Mouse (Mus musculus) forebrain, embryonic 16.5 days (tissue): Measurements from ENCODE around the gene Skor1. TPM values are rescaled to one million over a fixed set of nuclear protein-coding genes. Genes with fewer than 3 reads are reported as not detected.

ENCODE experiments used
- ATAC-seq: fragments of 200-750 bp; cut with Nextera tagmentation; 2 replicates; pipeline ENCODE4 v1.8.0; 2017; ENCODE audit warnings: mild to moderate bottlenecking, moderate library complexity
- H3K27ac ChIP-seq: fragments of 300-500 bp; sonication (generic); 2 replicates; pipeline ENCODE4 v1.5.1; 2014; ENCODE audit warnings: low read length, control low read depth
- H3K27me3 ChIP-seq: fragments of 300-500 bp; sonication (generic); replicated peaks from 2 replicates; pipeline ENCODE4 v1.6.1; 2014; ENCODE audit warnings: low read length; ENCODE audit not compliant: control insufficient read depth, insufficient read depth
- H3K36me3 ChIP-seq: fragments of 300-500 bp; sonication (generic); 2 replicates; pipeline ENCODE4 v1.6.1; 2014; ENCODE audit not compliant: control insufficient read depth, insufficient read depth
- H3K4me1 ChIP-seq: fragments of 300-500 bp; sonication (generic); replicated peaks from 2 replicates; pipeline ENCODE4 v1.6.1; 2014; ENCODE audit warnings: low read length; ENCODE audit not compliant: control insufficient read depth, insufficient read depth
- H3K4me2 ChIP-seq: fragments of 300-500 bp; sonication (generic); 2 replicates; pipeline ENCODE4 v1.6.1; 2014; ENCODE audit warnings: mild to moderate bottlenecking, low read length, control low read depth
- H3K4me3 ChIP-seq: fragments of 300-500 bp; sonication (generic); replicated peaks from 2 replicates; pipeline ENCODE4 v1.5.1; 2014; ENCODE audit warnings: mild to moderate bottlenecking, low read length, control low read depth
- H3K9ac ChIP-seq: fragments of 300-500 bp; sonication (generic); replicated peaks from 2 replicates; pipeline ENCODE4 v1.6.1; 2014; ENCODE audit warnings: low read depth, low read length, control low read depth
- H3K9me3 ChIP-seq: fragments of 300-500 bp; sonication (generic); 2 replicates; pipeline ENCODE4 v1.6.1; 2016; ENCODE audit warnings: low read length; ENCODE audit not compliant: control insufficient read depth
- WGBS: fragments of 180-500 bp; shearing (Covaris S2); extraction: QIAGEN DNeasy Blood & Tissue Kit; methylation state at CpG from one replicate; pipeline ENCODE4 v1.1.7; 2014; 5-methylcytosine and 5-hydroxymethylcytosine counted together
- polyA plus RNA-seq: library from polyadenylated mRNA; unstranded; fragments of >200 nt; fragmentation: Nextera tagmentation; extraction: Ambion mirVana; gene quantifications from 2 replicates; pipeline ENCODE4 v1.2.1, GENCODE M21; 2015

Gene Skor1
- polyA plus RNA-seq, 1 experiment from 2014 or later: 0.32 TPM

GRCm38 (mm10) chr9:63144502-63145248, 4.1 kb downstream of the Skor1 start:
- WGBS: under 1% methylated on average over 77 of the region's 80 CpGs
- Histone ChIP-seq H3K27ac (no peak overlapping the region), H3K36me3 (no peaks in the 10 kb centered on the region), H3K4me2 (no peak overlapping the region), H3K9ac (no peak overlapping the region), H3K9me3 (no peaks in the 10 kb centered on the region), H3K4me3 (0 out of 2 replicates have a peak overlapping the region, but pooled peaks have one; percentile 3), H3K4me1 (peaks cover 40% of the 10 kb centered on the region), H3K27me3 (peaks cover 81% of the 10 kb centered on the region)
- ATAC-seq: no peak

DNA sequence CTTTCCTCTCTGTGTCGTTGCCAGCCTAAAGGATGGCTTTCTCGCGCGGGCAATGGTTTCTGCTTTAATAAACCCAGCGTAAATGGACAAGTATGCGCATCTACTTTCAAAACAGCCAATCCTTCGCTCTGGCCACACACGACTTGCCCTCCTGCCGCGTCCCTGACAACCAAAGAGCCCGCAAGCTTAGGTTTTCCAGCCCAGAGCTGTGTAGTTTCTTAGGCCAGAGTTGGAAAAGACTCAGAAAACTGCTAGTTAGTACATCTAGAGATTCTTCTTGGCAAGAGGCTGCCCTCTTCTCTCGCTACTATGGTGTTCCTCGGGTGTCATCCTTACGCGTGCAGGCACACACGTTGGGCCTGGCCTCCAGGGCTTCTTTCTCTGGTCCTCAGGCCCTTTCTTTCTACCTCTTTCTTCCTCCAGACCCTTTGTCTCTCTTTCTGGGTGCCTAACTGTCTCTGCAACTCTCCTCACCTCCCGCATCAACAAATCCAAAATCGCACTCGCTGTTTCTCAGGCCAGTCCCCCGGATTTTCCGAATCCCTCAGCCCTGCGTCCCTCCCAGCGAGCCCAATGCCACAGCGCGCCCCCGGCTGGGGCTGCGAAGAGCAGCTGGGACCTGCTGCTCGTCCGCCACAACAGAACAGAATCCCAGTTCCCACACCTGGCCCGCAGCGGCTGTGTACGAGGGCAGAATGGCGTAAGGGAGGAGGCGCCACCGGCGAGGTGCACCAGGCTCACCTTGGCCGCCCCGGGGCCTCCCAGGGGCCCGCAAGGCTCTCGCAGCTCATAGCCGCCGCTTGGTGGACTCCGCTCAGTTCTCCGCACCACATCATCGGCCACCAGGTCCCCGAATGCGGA, 4.9 kb downstream of the Skor1 start:
- Histone ChIP-seq H3K36me3 (no peaks in the 10 kb centered on the region), H3K9me3 (no peaks in the 10 kb centered on the region), H3K9ac (no peak overlapping the region), H3K27ac (no peak overlapping the region), H3K27me3 (peaks cover 83% of the 10 kb centered on the region), H3K4me2 (no peak overlapping the region), H3K4me3 (0 out of 2 replicates have a peak overlapping the region, but pooled peaks have one; percentile 3), H3K4me1 (peaks cover 35% of the 10 kb centered on the region)
- no peak for ATAC-seq
- under 1% methylated on average over 47 of the region's 47 CpGs for WGBS

- ATAC-seq: no peak
- Histone ChIP-seq H3K27me3 (peaks cover 83% of the 10 kb centered on the region), H3K4me2 (no peak overlapping the region), H3K36me3 (no peaks in the 10 kb centered on the region), H3K9me3 (no peaks in the 10 kb centered on the region), H3K4me3 (no peak overlapping the region), H3K9ac (no peak overlapping the region), H3K27ac (no peak overlapping the region), H3K4me1 (peaks cover 34% of the 10 kb centered on the region)
- WGBS: under 1% methylated on average over 25 of the region's 25 CpGs
These were observed 5.5 kb downstream of the Skor1 start for GRCm38 (mm10) chr9:63143227-63143626.

DNA sequence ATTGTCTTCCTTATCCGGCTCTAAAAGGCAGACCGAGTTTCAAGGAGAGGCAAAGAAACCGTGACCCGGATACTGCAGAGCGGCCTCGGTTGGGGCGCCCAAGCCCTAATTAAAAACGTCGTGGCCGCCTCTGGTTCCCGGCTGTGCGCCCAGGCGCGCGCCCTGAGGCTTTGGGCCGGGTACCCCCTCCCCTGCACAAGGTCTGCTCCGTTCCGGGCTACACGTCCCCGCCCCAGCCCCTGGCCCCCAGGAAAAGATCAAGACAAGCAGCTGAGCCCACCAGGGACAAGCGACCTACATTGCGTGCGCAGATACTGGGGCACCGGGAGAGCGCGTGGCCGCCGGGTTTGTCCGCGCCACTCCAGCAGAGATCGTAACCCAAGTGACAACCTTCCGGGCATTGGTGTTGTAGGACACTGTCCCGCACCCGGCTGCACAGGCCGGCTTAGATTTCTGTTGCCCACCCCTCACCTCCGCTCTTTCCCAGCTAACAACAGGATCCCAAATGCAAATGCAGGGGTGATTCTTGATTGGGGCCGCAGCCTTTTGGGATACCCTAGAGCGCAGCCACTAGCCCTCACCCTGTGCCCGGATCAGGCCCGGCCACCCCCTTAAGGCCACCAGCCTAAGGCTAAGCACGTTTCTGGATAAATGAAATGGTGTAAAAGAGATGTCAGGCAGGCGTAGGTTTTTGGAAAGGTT, 6.3 kb downstream of the Skor1 start:
- no peak overlapping the region for H3K4me2 ChIP-seq
- H3K27me3 ChIP-seq: peaks cover 82% of the 10 kb centered on the region
- ATAC-seq: no peak
- H3K27ac ChIP-seq: no peak overlapping the region
- peaks cover 34% of the 10 kb centered on the region for H3K4me1 ChIP-seq
- no peak overlapping the region for H3K9ac ChIP-seq
- 0 out of 2 replicates have a peak overlapping the region, but pooled peaks have one; percentile 1 for H3K4me3 ChIP-seq
- H3K36me3 ChIP-seq: no peaks in the 10 kb centered on the region
- WGBS: under 1% methylated on average over 42 of the region's 42 CpGs
- H3K9me3 ChIP-seq: no peaks in the 10 kb centered on the region

DNA sequence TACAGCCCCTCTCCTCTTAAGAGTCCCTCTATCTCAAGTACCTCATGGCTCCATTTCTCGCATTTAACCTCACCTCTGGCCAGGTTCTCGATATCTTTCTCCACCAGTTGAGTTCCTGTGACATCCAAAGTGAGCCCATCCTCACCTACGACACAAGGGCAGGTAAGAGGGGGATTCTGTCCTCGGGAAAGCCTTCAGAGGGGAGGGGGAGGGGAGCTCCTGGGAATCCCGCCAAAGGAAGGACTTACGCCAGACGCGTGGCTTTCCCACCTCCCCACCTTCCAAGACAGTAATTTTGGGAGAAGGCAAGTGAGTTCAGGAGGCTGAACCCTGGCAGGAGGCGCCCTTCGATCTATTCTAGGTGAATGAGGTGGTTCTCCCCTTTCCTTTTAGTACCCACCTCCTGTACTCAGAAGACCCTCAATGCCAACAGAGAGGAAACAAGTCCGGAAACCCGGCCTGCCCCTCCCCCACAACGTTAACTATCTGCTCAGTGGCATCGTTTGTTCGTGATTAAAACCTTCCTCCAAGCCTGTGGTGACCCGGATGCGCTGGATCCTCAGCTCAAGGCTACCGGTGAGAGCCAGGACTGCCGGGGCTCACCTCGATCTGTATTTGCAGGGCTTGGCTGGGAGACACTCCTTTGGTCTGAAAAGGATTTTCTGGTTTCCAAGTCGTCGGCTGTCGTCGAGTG, 7.0 kb downstream of the Skor1 start:
- no peak for ATAC-seq

DNA sequence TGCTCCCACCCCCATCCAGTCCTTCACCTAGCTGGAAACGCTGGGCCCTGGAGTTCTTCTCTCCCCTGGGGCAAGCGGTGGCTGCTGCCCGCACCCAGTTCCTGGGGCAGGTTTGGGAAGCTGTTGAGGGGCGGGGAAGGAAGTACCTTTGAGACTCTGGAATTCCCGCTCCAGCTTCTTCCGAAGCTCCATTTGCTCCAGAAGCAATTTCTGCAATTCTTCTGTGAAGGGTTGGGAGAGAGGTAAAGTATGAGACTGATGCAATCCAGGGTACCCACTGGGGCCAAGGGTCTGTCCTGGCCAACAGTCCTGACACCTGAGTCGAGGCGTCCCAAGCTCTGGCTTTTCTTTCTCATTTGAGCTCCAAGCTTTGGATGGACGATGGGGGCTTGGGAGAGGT, 8.6 kb downstream of the Skor1 start:
- Histone ChIP-seq H3K27me3 (peaks cover 79% of the 10 kb centered on the region), H3K9ac (no peak overlapping the region), H3K9me3 (no peaks in the 10 kb centered on the region), H3K4me3 (no peak overlapping the region), H3K36me3 (no peaks in the 10 kb centered on the region), H3K4me1 (peaks cover 26% of the 10 kb centered on the region), H3K4me2 (no peak overlapping the region), H3K27ac (no peak overlapping the region)
- WGBS: 3% methylated on average over 9 of the region's 9 CpGs
- ATAC-seq: no peak

More for the DNA sequence above, 7.0 kb downstream of the Skor1 start:
- Histone ChIP-seq H3K27me3 (peaks cover 80% of the 10 kb centered on the region), H3K36me3 (no peaks in the 10 kb centered on the region), H3K9me3 (no peaks in the 10 kb centered on the region), H3K4me2 (no peak overlapping the region), H3K27ac (no peak overlapping the region), H3K4me3 (no peak overlapping the region), H3K4me1 (peaks cover 34% of the 10 kb centered on the region), H3K9ac (no peak overlapping the region)
- WGBS: under 1% methylated on average over 24 of the region's 24 CpGs

DNA sequence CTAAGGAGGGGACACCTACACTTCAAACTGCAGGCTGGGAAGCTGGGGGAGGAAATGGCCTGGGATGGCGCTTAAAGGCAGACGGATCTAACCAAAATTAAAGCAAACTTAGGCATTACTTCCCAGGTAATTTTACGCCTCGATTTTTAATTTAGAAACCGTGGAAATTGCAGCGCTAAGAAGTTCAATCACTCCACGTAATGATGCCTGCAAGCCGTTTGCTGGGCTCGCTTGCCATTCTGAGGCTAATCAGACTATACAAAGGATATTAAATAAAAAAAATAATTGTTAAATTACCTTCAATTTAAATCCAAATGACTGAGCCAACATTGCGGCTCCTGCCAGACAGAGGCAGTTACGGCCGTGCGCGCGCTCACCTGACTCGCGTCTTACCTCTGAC, 9.1 kb downstream of the Skor1 start:
- Histone ChIP-seq H3K9me3 (no peaks in the 10 kb centered on the region), H3K9ac (no peak overlapping the region), H3K27me3 (peaks cover 80% of the 10 kb centered on the region), H3K27ac (no peak overlapping the region), H3K4me3 (no peak overlapping the region), H3K4me1 (peaks cover 25% of the 10 kb centered on the region), H3K36me3 (no peaks in the 10 kb centered on the region), H3K4me2 (no peak overlapping the region)
- ATAC-seq: no peak
- WGBS: 3% methylated on average over 17 of the region's 17 CpGs

- H3K9me3 ChIP-seq: no peaks in the 10 kb centered on the region
- no peak overlapping the region for H3K4me3 ChIP-seq
- H3K27ac ChIP-seq: no peak overlapping the region
- no peak for ATAC-seq
- peaks cover 29% of the 10 kb centered on the region for H3K4me1 ChIP-seq
- no peak overlapping the region for H3K9ac ChIP-seq
- peaks cover 82% of the 10 kb centered on the region for H3K27me3 ChIP-seq
- peak overlapping the region; percentile 9; the same call in 1 of the 2 replicates for H3K4me2 ChIP-seq
- WGBS: 0% methylated on average over 29 of the region's 31 CpGs
- no peaks in the 10 kb centered on the region for H3K36me3 ChIP-seq
These were observed 10.2 kb downstream of the Skor1 start for GRCm38 (mm10) chr9:63138481-63138967.
